Mouse (Mus musculus) right cerebral cortex, postnatal 10 days (tissue): ENCODE data around the gene Loxl4.

Experiments
- DNase-seq, 2 experiments: peaks; one replicate each; pipeline ENCODE4 v3.0.0; 2021; ENCODE audit warnings: low spot score in 2 of 2

Loxl4 gene

DNA sequence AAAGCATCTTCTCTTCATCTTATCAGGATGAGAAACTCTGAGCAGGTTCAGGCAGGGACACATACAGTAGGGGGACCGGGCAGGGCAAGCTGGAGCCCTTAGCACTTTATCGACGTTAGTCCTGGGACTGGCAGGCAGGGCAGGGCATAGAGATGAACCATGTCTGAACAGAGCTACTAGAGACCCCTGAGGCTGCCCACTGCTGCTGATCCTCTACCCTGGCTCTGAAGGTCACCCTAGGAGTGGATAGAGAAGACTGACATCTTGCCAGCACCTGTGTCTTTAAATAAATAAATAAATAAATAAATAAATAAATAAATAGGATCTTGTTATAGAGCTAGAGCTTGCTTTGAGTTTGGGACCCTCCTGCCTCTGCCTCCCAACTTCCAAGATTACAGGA, 2.9 kb downstream of the Loxl4 start:
- DNase-seq, result no peak

DNA sequence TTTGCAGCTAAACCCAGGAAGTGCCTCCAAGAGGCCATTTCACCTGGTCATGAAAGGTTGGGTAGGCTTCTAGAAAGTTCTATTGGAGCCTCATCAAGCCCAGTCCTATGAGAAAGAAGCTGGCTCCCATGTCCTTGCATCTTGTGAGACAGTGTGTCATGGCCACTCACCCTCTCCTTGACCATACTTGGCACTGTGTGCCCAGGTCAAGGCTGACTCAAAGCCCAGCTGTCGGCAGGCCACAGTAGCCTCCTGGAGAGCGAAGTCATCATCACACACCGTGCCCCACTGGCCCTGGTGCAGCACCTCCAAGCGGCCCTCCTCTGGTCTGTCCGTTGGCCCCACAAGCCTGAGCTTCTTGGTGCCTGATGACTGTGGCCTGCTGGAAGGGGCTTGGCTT, 4.5 kb downstream of the Loxl4 start:
- DNase-seq, result no peak

DNA sequence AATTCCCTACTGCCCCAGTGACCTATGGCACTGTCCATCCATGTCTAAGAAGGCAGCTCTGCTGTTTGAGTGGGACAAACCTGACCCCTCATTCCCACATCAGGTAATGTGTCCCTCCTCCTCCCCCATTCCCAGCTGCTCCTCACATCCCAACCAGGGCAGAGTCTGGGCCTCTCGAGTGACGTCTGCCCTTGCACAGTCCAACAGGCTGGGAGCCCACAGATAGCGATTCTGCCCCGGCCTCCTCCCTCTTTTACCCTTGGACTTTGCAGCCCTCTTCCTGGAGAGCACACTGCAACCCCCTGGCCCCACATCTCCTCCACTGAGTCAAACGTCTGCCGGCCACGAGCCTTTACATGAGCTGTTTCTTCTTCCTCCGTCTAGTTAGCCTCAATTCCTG, 10.0 kb downstream of the Loxl4 start:
- peak in 1 of 2 experiments; percentile 7 for DNase-seq

DNA sequence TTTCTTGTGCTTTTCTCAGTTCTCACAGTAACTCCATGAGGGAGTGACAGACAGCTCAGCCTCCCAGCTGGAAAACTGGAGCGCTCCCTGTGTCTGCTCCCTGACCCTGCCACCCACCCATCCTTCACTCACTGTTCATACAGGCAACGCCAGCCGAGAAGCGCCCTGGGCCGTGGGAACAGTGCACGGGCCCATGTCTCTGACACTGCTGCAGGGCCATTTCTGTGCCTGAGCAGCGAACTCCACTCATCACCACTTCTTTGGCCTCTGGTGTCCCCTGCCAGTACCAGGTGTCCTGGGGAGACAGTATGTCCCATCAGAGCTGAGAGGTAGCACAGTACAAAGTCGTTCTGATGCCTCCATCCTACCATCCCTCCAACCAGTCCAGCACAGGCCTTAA, 10.6 kb downstream of the Loxl4 start:
- DNase-seq, result peak in 1 of 2 experiments; percentile 17

DNA sequence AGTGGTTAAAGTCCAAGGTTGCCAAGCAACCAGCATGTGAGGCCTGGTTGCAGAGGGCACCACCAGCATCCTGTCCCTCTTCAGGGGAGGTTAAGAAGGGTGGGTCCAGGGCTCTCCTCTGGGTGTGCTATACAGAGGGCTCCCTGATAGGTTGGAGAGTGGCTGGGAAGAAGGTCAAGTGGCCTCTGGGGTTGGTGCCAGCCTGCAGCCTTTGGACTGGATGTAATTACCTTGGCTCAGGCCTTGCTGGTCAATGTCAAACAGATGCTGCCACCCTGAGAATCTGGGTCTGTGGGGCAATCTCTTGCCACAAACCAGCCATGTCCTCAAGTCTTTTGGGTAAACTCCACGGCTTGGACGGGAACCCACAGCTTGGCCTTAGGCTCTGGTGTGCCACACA, 11.2 kb downstream of the Loxl4 start:
- DNase-seq, result peak in 1 of 2 experiments; percentile 20

DNA sequence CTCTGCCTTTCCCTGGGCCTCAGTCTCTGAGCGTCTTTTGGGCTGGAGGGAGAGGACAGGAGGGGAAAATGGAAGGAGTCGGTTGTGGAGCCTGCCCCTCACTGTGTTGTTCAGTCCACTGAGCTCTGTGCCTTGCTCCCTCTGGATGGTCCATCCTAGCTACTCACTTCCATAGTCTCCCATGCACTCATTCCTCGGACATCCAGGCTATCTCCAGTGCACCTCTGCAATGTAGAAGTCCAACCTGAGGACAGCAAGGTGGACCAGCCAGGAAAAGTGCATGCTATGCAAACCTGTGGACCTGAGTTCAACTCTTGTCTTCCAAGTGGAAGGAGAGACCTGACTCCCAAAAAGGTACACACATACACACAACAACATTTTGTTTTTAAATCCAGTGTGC, 12.0 kb downstream of the Loxl4 start:
- peak in 1 of 2 experiments; percentile 12 for DNase-seq

DNA sequence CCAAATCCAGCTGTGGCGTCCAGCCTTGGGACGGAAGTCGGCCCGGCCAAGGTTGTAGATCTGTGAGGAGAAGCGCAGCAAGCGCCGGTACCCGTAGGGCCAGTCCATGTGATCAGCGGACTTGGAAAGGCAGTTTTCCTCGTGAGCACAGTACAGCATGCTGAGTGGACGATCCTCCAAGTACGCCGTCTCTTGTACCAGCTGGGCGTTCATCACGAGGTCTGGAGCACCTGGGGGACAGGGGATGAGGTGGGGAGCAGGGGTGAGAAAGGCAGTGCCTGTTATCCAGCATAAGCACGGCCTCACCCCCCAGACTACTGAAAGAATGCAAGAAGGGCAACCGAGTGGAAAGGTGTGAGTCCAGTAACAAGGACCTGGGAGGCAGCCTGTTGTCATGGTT, 12.7 kb downstream of the Loxl4 start:
- peak in 1 of 2 experiments; percentile 21 for DNase-seq

DNA sequence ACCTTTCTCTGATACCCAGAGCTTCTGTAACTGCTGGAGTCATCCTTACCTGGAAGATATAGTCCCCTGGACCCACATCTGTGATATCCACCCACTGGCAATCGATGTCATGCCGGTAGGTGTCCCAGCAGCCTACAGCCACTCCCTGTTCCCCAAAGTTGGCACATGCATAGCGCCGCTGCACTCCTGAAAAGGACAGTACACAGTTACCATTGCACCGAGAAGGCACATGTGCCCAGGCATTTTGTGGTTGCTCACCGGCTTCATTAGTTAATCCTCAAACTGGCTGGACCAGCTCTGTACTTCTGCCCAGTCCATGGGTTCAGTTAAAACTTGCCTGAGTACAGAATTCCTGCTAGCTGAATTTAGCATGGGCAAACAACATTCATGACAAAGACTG, 14.7 kb downstream of the Loxl4 start:
- peak in 1 of 2 experiments; percentile 13 for DNase-seq

DNA sequence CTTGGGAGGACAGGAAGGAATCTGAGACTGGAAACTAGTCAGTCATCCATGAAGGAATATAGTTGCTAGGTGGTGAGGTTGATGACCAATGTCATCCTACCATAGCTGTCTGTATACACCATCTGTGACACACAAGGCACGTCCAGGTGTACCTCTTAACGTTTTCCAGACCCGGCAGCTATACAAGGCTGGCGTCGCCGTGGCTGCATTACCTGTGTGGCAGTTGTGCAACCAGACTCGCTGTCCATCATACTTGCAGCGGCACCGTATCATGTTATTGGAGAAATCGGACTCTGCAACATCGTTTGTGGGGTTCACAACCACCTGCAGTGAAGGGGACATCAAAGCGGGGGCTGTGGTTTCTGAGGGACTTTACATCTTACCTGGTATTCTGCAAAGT, 15.3 kb downstream of the Loxl4 start:
- peak in 1 of 2 experiments; percentile 10 for DNase-seq

DNA sequence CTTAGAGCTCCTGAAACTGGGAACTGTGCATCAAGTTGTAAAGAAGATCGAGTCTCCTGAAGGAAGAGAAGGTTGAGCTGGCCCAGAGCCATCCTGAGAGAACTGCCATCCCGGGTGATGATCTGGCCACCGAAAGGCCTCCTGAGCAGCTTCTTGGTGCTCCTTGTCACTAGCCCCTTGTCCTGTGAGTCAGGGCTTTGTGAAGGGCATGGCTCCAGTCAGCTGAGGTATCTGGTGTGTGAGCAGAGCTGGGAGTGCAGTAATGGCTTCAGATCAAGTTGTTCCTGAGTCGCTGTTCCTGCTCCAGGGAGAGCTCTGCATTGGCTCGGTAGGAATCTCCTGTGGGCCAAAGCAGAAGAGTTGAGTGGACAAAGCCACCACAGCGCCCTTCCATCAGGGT, 17.5 kb downstream of the Loxl4 start:
- DNase-seq, result peak in 1 of 2 experiments; percentile 6

DNA sequence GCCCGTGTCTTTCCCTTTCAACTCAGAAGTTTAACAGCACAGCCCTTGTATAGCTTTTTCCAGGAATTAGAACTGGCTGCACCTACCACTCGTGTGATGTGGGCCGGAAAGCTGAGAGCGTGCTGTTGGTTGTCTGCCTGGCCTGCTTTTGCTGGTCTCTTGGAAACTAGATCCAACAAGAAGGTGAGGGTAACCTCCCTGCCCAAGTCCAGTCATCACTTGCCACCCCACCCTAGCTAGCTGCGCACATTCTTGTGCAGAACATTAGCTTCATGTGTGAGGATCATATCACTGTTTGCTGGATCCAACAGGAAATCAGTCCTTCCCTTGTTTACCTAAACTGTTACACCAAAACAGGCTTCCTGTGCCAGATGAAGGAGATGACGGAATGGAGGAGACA, 19.2 kb downstream of the Loxl4 start:
- DNase-seq, result no peak

DNA sequence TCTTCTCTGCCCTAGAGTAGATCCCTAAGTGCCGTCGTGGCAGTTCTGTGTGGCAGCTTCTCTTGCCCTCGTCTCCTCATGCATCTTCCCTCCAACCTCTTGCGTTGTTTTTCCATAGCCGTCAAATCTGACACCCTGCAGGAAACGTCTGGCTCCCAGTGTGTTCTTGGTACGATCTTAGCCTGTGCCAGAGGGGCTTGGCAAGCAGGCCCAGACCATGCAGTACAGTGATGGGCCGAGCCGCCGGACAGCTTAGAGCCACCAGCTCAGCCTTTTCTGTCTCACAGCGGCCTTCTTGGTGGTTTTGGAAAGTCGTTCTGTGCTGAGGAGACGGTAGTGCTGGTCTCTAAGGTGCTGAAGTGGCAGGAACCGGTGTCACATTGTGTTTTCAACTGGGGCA, 21.1 kb downstream of the Loxl4 start:
- DNase-seq, result no peak

DNA sequence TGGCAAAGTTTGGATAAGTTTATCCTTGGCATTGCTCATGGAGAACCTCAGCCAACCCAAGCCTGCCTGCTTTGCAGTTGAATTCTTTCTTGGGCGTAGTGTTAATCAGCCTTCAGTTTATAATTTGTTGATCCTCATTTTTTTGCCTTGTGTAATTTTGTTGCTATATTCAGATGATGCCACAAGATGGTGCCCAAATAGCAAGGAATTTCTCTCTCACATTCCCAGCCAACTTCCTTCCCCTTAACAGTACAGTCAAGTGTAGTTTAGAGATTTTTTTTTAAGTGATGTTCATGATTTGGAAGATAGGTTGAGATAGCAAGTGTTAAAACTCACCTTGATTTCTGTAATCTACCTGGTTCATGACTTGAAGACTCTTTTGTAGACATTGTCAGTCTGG, 23.4 kb downstream of the Loxl4 start:
- peak in 1 of 2 experiments; percentile 29 for DNase-seq

DNA sequence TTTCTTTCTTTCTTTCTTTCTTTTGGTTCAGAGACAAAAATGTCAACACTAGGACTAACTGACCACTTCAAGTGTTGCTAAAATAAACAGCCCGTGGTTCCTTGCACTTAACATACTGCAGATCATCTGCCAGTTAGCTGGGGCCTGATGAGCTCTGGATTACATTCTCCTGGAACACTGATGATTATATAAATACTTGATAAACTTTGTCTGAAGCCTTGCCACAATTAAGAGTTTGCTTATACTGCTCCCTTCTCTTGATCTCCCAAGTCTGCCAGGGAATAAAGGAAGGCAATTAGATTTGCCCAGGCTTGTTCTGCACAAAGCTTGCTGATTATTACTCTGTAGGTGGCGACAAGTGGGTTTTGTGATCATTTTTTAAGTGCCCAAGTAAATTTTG, 24.9 kb downstream of the Loxl4 start:
- DNase-seq, result peak in 1 of 2 experiments; percentile 5

DNA sequence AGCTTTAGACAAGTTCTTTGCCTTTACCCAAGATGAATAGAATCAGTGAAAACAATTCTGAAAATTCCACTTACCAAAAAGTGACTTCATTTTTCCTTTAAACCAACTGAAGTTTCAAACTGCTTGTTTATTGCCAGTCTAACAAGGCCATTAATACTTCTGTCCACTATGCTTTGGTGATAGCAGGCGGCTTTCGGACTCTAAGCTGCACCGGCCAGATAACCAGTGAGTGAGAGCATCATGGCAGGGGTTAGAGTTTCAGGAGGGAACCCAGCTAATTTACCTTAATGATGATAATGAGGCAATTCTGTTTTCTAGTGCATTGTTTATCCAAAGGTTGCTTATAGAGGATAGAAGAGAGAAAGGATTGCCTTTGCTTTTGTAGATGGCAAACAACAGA, 28.4 kb downstream of the Loxl4 start:
- no peak for DNase-seq

DNA sequence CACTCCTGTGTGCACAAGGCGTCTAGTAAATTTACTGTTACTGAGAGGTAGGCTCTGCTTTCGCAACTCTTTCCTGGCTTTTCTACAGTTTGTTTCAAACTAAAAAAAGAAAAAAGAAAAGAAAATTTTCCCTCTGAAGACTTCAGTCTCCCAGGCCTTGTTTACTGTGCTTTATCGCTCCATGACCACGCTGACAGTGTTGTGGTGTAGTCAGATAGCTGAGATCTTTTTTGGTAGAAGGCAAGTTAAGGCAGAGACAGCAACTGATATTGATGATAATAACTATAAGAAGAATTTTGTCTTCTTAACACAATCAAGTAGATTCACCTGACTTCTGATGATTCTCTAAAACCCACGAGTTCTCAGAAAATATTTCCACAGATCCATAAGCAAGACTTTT, 28.9 kb downstream of the Loxl4 start:
- DNase-seq, result no peak

DNA sequence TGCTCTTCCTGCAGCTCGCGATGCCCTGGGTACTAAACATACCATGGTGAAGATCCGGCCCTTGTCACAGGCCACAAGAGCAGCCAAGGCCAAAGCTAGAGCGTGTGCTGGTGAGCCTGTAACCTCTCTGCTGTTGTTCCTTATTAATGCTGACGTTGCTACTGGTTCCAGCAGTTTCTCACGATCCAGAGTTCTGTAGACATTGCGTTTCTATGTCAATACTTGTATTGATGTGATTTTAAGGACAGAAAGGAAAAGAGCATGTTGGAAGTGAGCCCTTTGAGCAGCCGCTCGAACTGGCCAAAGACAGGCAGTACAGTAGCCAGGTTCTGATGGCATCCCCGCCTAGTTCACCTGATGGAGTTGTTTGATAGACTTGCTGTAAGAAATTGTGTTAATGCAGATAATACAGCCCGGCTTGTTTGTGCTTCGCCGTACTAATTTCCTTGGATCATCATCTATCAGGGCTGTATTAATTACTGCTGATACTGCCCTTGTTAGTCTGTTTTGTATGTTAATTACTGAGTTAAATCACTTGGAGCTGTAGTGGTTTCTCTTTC, 29.7 kb downstream of the Loxl4 start:
- DNase-seq, result no peak

DNA sequence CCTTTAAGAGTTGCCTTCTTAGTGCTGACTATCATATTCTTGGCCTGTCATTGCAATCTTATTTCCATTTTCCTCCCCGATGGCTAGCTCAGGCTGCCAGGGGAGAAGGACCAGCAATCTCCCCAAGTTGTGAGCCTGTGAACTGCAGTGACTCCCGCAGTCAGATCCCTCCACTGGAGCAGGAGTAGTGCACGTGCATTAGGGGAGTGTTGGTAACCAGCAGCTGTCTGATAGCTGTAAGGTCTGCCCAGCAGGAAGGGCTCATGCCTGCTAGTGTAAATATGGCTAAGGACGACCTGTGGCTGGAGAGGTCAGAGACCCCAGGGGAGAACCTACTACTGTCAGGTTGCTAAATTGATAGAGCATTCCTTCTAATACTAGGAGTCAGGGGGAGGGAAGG, 31.9 kb downstream of the Loxl4 start:
- DNase-seq, result no peak

DNA sequence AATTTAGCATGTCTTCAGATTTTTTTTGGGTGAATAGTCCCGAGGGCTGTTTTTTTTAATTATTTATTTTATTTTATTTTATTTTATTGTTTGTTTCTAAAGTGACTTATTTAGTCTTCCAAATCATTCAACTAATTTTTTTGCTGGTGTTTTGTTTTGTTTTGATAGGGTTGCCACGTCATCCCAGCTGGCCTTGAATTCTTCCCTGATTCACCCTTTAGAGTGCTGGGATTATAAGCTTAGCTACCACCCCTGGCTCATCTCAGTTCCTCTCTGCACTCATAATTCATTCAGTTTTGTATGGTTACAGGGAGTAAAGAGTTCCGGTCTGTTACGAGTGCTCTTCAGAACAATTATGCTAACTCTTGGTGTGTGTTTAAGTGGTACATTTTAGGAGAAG, 34.0 kb downstream of the Loxl4 start:
- DNase-seq, result no peak

DNA sequence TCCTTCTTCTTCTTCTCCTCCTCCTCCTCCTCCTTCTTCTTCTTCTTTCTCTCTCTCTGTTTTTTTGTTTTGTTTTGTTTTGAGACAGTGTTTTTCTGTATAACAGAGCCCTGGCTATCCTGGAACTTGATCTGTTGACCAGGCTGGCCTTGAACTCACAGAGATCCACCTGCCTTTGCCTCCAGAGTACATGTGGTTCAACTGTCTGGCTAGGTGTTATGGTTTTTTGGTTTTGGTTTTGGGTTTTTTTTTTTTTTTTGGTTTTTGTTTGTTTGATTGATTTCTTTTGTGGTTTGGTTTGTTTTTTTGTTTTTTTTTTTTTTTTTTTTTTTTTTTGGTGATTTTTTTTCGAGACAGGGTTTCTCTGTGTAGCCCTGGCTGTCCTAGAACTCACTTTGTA, 35.8 kb downstream of the Loxl4 start:
- DNase-seq, result no peak

DNA sequence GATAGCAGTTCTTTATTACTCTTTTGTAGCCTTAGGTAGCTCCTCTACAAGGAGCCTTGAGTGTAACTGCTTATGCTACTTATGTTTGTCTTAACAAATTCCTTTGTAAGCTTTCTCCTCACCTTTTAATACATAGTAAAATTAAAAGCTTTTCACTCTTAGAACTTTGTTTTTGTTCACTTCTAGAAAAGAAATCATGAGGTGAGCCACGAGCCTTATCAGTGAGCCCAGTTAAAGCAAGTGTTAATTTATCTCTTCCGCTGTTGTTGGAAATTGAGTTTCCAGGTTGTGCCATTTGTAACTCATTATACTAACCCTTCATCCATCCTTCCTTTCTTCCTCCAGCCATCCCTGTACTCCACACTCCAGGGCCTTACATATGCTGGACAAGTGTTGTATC, 37.3 kb downstream of the Loxl4 start:
- no peak for DNase-seq

DNA sequence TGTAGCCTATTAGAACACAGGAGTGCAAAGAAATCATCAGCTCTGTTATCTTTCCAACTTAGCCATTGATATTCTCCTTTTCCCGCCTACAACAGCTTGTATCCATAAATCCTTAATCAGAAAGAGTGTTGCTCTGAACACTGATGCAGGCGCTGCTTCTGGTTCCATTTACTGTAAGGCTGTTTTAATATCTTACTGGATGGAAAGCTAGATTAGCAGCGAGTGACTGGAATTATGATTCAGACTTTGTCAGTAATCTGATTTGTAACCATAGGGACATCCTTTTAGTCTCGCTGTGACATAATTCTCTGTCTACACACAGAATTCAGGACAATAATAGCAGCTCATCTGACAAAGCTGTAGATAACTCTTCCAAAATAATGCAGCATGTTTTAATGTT, 41.3 kb downstream of the Loxl4 start:
- no peak for DNase-seq

DNA sequence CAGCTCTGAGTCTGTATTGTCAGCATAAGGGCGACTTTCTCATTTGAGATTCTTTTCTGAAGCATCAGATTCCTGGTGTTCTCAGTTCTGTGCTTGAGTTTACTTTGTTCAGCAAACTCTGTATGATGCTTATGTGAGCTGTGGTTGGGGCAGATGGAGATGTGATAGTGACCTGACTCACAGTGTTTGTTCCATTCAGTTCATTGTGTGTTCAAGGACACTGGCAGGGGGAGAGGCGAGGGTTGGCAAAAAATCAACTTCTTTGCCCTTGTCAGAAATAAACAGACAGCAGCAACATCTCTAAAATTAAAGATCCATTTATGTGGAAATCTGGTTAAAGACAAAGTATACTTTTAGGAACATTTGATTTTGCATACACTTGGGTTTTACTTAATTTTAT, 43.5 kb downstream of the Loxl4 start:
- no peak for DNase-seq

DNA sequence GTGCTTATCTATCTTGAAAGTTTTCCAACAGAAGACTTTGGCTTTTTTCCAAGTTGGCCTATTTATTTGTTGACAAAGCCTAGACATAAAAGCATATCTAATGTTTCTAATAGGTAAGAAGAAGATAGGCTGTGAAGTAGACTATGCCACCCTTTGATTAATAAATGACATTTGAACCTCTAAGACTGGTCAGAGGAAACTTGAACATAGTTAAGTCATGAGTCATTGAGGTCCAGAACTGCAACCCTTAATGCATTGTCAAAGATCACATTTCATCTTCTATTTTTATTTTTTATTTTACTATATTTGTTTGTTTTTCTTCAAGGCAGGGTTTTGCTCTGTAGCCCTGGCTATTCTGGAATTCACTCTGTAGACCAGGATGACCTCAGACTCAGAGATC, 45.6 kb downstream of the Loxl4 start:
- DNase-seq, result no peak
